Mouse (Mus musculus) liver (tissue): ENCODE data around the gene Grem2.

Source experiments
- DNase-seq: peaks from one replicate; pipeline ENCODE4 v3.0.0-alpha.2; 2020; ENCODE audit warnings: mixed read lengths

Gene Grem2

DNA sequence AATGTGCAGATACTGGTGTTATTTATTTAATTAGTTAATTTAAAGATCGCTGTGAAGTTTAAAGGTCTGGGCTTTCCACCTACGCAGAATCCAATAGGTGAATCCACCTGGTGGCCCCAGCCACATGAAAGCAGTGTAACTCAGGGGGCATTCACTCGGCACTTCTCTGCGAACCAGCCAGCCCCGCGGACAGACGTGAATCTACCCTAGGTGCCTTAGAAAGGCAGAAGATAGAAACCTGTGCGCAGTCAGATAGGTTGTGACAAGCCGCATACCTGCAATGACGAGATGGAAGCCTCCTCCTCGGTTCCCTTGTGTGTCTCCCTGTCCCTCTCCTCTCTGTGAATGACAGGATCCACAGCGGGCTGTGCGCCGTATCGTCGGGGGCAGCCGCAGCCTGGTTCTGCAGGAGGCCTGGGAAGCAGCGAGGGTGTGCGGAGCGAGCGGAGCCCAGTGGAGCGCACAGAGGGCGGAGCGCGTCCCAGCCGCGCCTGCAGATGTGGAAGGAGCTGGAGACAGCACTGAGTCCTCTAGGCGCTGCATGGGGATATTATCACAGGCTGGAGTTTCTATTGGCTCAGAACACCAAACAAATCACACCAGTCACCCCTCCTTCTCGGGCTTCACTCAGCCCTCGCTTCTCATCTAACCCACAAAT is at the start of gene Grem2:
TSS of gene Grem2 (minus strand) at position 522 of the 658 bp plus-strand sequence.
- DNase-seq, result peak; percentile 27

DNA sequence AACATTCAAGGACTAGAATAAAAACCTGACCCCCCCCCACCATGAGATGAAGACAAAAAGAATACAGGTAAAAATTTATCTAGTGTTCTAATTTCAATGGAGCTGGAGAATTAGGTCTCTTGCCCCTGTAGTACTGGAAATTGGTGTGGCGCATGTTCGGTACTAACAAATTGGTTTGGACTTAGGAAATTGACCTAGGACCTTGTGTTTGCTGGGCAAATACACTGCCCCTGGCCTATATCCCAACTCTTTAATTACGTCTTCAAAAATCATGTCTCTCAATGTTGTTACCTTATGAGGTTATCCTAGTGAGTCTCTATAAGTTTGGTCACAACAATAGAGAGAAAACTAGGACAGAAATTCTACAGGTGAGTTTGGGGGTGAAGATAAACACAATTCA is 38.2 kb upstream of the Grem2 start:
- DNase-seq, result no peak

DNA sequence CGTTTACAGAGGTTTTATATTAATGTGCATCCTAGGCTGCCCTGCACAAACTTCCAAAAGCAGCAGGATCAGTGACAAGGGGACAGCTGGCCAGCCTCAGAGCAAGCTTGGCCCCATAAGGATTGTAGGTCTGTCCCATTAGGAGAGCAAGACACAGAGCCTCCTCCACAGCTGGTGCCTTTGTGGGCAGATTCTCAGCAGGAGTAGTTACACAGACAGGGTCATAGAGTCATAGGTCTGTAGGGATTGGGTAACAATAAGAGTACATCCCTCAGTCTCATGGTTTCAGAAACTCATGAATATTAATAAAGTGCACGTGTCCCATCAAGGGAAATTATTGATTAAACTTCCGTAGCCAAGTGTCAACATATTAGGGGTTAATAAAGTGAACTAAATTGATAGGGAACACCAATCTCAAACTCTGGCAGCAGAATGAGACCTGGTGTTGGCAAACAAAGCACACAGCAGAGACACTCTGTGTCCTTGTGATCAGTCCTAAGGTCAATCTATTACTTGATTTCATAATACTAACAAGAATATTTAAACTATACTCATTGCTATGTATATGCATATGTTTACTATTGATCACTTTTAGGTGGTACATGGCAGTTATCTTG is 9.5 kb upstream of the Grem2 start:
- DNase-seq, result no peak

DNA sequence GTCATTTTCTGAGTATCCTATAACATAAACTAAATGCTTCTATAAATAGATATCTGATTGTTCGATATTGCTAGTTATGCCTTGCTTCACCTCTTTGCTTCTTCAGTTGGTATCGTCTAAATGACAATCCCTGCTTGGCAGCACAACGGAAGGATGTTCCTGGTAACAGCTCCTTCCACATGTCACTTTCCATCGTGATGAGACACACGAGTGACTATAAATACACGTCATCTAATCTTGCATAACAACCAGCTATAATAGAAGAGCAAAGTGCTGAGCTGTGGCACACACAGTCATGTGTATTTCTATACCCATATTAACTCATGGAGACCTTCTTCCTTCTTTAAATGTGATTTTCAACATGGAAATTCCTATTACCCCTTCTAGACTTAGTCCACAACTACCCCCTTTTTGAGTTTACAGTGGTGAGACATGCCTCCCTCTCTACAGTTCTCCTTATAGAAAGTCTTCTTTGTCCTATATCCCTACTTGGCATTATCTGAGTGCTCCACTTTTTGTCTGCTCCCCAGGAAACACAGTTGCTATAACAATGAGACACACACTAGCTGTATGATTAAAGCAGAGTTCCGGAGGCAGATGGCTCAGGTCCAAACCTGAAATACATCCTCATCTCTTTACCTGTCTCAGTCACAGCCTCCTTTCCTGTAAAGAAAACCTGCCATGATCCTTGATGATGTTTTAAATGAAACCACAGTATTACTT is 8.0 kb upstream of the Grem2 start:
- no peak for DNase-seq

DNA sequence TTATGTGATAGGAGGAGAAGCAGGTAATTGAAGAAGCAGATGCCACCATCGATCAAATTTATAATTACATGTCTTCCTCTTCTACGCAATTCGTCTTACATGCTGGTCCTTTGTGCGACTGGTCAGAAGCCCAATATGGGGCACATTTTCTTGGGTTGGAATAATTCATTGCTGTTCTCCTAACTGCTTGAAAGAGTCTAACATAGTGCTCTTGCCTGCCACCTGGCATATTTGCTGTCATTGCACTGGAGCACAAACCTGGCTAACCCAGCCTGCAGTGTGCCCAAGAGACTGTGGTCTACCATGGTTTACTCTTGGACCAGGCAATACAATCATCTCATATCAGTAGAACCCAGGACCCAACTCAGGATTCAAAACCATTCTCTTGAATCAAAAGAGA is 2.7 kb downstream of the Grem2 start:
- no peak for DNase-seq

DNA sequence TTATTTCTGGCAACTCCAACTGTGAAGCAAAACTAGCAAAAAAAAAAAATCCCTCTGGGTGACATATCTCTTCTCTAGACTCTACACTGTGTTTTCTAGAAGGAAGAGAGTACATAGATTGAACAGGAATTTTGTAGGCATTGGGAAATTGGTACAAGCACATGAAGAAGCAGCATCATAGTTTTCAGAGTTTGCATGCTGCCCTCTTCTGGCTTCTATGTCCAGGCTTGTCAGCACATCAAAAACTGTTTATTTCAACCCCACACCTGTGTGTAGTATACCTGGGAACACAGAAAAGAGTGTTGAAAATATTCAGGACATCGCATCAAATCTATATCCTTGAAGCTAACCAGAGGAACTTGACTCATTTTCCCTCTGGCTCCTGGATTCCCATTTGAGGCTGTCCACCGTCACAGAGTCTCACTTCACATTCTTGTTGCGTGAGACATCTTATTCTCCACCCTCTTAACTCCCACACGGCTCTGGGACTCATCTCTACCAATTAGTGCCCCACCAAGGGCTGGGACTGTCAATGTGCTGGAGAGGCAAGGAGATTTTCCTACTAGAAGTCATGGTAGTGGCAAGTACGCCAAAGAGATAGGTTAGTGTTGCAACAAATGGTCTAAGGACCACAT is 3.3 kb downstream of the Grem2 start:
- no peak for DNase-seq

DNA sequence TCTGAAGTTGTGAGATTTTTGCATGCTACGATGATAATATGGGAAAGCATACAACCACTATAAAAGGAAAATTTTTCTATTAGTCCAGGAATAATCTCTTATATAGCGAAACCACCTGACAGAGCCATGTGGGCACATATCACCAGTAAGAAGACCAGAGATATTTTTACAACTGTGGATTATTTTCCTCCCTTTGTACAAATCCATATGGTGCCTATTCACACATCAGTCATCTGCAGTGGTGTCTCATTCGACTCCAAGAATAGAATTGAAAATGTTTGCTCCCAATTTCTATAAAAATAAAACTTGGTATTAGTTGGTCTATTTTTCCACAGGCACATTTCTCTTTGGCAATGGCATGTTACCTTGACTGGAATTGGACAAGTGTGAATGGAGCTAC is 11.8 kb downstream of the Grem2 start:
- DNase-seq, result no peak

DNA sequence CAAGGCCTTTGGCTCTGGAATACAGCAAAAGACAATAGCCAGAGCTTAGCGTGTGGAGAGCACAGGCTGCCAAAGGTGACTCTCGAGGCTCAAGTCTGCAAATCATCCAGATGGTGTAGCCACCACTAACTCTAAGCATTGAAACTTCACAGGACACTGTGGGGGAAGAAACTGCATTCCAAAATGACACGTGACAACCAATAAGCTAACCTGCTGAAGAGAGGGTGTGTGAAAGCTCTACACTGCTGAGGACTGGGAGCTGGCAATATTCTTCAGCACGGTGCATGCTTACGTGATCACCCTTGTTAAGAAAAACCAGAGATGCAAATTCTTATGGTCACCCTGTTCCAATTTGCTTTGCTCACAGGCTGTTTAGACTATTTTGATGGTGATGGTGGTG is 13.4 kb downstream of the Grem2 start:
- DNase-seq, result no peak

DNA sequence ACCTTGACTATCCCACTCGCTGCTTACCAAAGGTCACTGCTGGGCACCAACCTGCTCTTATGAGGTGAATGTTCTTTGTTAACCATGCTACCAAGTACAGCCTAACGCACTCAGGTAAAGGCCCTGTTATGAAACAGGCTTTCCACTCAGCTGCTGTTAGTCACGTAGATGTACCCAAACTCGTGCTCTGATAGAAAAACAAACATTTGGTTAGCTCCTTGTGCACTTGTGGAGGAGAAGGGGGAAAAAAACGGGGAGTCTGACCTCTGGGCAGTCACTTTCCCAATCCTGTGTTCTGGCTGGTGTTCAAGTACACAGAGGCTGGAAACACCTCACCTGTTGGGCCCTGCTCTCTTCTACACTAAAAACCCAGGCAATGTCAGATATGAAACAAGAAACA is 14.0 kb downstream of the Grem2 start:
- DNase-seq, result no peak

DNA sequence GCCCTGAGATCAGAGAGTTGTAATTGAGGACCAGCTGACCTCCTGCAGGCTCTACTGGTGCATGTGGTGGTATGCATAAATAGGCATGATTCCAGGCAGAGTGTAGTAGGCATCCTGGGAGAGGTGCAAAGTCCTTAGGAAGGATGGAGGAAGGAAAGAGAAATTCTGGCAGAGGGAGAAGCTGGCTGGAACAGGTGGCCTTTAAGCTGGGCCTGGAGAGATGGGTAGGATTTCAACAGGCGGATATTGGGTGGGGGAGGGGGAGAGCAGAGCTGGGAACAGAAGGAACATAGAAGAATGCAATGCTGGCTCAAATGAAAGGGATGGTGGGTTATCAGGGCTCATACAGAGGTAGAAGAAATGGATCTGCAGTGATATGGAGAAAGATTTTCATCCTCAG is 18.9 kb downstream of the Grem2 start:
- no peak for DNase-seq

DNA sequence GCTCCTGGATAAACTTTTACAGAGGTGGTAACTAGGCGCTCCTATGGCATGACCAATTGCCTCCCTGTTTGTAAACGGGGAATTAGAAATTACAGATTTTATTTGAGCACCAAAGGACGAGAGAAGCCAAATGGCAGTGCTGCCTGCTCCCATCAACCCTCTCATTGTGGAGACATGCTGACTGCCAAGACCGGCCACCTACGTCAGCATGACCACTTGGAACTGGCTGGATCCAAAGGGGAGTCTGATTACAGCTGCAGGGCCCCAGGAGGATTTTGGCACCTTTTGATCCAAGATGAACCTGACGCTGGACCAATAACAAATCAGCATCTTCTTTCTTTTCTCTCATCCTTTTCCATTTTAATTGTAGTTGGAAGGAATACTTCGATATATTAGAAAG is 29.1 kb downstream of the Grem2 start:
- no peak for DNase-seq

DNA sequence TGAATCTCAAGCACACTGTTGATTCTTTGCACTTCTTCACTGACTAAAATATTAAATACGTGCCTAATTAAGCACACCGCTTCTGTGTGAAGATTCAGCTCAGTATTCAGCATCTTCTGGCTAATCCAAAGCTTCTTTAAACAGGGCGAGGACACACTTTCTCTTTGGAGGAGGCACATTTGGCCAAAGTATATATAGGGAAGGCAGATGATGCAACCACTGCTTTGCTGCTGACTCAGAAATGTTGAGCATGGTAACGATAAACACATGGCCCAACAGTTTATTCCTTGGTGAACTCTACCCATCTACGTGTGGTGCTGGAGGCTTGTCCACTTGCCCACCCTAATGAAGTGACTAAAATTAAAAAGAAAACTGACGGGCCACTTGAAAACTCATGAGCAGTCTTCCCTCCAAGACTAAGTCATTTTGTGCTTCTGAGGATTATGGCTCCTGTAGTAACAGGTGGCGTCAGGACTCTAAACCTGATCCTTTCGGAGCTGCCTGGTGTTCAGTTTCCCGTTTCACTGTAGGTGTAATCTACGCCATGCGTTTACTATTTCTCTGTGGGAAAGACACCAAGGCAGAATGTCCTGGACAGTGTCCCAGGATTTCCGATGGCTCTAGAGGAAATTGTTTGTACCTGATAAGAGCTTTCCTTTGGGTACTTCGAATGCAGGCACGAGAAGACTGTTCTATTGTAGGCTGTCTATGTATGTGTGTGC is 32.8 kb downstream of the Grem2 start:
- DNase-seq, result no peak

DNA sequence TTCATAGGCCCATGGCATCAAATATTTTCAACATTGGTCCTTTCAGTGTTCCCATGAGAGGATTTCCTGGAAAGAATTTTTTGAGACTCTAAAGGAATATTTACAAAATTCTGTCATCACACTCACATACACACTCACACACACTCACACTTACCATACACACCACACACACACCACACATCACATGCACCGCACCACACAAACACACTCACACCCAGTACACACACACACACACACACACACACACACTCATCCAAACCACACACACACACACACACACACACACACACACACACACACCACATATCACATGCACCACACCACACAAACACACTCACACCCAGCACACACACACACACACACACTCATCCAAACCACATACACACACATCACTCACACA is 33.5 kb downstream of the Grem2 start:
- no peak for DNase-seq

DNA sequence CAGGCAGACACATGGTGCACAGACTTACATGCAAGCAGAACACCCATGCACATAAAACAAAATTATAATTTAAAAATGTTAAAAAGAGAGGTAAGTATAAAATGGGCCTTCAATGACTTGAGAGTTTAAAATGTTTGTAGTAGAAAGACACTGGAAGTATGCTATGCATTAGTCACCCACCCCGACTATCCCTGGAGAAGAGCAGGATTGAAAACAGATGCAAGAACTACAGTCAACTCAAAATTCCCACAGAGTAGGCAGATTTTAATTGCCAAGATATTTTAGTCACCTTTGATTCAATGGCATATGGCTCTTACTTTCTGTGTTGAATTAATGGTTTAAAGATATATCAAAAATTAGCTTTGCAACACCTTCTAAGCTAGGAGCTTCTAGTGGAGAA is 39.1 kb downstream of the Grem2 start:
- no peak for DNase-seq

DNA sequence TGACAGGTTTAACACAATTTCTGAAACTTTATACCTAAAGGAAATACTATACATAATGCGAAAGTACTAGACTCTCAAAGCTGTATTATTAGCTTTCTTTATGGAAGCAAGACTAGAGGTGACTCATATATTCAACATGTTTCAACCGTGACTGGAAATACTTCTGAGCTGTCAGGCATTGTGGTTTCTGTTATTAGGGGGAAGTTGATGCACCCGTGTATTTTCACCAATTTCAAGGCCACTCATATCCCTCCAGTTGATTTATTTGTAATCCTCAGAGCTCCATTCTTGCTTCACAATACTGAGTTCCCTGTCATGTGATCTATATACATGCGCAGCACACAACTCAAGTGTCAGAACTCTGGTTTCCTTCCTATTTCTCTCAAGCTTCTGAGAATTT is 46.4 kb downstream of the Grem2 start:
- DNase-seq, result no peak

DNA sequence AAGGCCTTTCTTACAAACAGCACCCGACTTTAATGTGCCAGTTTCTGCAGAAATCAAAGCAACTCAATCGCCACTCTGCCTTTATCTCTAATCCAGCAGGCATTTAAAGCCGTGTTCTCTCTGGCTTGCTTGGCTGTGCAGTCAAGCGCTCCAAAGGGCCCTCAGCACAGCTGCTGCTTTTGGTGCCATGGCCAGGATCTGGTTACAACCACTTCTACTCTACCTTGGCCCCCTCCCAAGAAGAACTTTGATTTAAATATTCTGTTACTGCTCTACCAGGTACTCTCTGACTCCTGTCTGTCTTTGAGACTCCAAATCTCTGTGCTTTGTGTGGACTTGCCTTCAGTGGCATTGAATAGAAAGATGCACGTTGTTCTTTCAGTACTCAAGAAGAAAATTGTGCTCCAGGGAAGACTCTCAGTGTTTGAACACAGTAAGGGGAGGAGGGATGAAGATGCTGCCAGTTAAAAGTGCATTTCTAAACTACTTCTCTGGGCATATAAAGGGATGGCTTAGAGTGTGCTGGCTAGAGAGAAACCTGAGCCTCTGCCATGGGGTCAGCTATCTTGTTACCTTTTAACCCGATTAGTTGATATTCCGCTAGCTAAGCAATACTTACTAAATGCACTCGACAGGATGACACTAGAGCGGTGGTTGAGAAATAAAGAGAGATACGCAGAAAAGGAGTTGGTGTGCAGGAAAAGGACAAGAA is 61.1 kb downstream of the Grem2 start:
- DNase-seq, result no peak

DNA sequence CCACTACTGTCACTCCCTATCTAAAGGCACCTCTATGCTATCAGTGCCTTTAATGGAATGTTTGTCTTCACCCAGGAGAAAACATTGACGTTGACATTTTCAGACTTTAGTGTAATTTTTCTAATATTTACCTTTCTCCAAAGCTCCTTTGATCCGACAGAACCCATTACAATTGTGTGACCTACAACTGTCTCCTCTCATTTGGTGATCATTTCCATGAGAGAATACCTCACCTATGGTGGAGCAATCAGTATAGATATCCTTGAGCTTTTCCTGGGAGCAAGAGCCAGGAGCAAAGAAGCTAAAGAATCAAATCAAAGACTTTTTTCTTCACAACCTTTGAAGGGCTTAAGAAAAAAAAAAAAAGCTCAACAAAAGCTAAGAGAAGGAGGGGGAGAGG is 65.4 kb downstream of the Grem2 start:
- DNase-seq, result no peak

DNA sequence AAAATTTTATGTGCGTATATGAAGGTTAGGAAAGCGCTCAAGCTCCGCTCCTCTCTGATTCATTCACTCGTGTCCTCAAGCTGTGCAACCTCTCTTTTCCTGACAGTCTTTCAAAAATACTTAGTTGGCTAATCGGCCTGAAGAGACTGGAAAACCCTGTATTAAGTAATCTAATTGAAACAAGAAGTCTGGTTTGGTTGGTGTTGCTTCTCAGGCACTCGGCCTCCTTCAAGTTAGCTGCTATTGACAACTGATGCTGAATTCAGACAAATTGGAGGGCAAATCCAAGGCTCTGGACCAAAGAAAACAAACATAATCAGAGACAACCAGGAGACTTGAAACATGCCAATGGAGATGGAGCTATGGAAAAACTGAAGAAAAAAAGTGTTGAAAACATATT is 76.8 kb downstream of the Grem2 start:
- no peak for DNase-seq

DNA sequence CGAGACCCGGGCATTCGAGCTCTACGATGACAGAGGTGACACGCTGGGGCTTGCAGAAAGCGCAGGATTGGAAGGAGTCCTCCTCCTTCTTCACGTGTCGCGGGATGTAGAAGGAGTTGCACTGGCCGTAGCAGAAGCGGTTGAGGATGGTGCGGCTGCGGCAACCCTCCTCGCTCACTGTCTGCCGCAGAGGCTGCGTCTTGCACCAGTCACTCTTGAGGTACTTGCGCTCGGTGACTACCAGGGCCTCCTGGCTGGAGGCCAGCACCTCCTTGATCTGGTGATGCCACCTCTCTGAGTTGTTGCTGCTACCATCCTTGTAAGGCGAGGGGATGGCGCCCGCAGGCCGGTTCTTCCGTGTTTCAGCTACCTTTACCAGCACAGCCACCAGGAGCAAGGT is 84.8 kb downstream of the Grem2 start:
- DNase-seq, result peak; percentile 2

DNA sequence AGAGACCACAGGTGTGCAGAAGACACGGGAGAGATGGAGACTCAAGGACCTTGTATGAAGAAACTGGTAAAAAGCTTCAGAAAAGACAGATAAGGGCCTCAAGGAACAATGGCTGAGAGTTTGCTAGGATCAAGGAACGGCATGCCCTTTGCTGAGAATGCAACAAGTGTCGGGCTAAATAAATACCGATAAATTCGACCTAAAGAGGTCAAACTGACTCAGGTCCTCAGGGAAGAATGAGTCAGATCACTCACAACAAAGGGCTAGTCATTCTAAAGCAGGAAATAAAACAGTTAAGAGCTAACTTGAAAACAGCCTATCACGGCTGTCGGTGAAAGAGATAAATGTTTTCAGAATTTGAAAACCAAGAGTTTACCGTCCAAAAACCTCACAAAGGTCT is 95.1 kb downstream of the Grem2 start:
- DNase-seq, result no peak

DNA sequence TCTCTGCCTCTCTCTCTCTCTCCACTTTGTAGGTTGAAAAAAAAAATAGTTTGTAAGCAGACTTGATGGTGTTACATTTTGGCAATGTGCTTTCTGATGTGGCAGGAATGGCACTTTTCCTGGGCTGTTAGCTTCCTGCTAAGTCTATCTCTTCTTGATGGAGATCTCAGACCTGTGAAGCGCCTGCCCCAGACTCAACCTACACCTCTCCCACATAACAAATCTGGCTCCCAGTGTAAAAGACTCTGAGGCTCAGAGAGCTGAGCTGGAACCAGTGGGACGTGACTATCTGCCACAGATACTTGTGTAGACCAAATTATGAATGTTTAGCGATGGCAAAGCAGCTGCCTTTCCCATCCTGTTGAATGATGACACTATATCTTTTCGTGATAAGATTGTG is 109.8 kb downstream of the Grem2 start:
- DNase-seq, result no peak

DNA sequence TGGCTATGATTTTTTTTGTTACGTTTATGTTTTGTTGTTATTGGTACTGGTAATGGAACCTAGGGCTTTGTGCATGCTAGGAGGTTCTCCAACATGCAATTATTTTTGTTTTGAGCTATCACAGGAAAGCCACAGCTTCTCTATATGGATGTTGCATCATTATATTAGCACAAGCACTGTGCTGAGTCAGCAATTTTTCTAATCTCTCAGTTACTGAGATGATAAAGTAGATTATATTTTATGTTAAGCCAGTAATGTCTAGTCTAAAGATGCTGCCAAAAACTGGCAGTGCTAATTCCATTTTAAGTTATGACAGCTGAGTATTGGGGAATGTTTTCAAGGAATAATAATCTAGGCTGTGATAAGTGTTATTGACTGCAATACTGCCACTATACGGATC is 133.0 kb downstream of the Grem2 start:
- DNase-seq, result no peak
